Mouse (Mus musculus) liver, adult 2 months (tissue): ENCODE measurements around the gene Prkab2.

Experiments
- CTCF ChIP-seq: fragments of 200-500 bp; IDR thresholded peaks from 2 replicates; pipeline ENCODE4 v1.5.1; 2011; ENCODE audit warnings: low read depth, low read length, control low read depth
- POLR2A ChIP-seq: fragments of 200-500 bp; IDR thresholded peaks from 2 replicates; pipeline ENCODE4 v1.6.1; 2011; ENCODE audit warnings: low read length, control low read depth; ENCODE audit not compliant: insufficient read depth; ENCODE audit errors: extremely low read depth

DNA sequence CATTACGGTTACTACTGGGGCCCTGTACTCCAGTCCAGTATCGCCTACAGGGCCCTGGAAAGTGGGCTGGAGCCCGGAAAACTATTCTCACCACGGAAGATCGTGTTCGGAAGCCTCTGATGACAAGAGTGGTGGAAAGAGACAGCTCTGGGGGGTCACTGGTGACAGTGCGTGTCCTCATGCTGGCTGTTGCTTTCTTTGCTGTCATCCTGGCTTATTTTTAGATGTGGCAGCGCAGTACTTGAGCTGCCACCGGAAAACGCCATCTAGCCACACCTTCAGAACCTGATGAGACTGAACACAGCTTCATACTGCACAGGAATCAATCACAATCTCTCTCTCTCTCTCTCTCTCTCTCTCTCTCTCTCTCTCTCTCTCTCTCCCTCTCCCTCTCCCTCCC is 6.4 kb upstream of the Prkab2 start:
- no peak for TF ChIP-seq CTCF
- TF ChIP-seq POLR2A = no peak
